Mouse (Mus musculus): ENCODE data around the gene Eif4a3. TPM values are rescaled to one million over a fixed set of nuclear protein-coding genes. Genes with fewer than 3 reads are reported as not detected.
"Not testable (repeated sequence)": the region's sequence is repeated elsewhere in the genome, so short reads cannot be mapped to it uniquely, and the experiment has no call there.

Gene Eif4a3
- polyA plus RNA-seq, 1 experiment from 2014 or later = 383 TPM

- Histone ChIP-seq H3K27ac (peak overlapping the region; percentile 29), H3K4me1 (peaks cover 38% of the 10 kb centered on the region), H3K36me3 (no peaks in the 10 kb centered on the region), H3K4me3 (replicated peaks) (peak overlapping the region; percentile 28), H3K27me3 (no peaks in the 10 kb centered on the region), H3K9me3 (replicated peaks) (no peaks in the 10 kb centered on the region), H3K4me2 (peak overlapping the region; percentile 55), H3K9ac (no peak overlapping the region)
- ATAC-seq (replicated peaks; ENCODE audit: low FRiP score) = peak; percentile 83
- 52% methylated on average over 23 of the region's 23 CpGs for WGBS
Observed at GRCm38 (mm10) chr11:119258572-119259322, 41.1 kb downstream of the Eif4a3 start.

GRCm38 (mm10) chr11:119258216-119258571 lies 41.7 kb downstream of the Eif4a3 start:
- H3K9ac ChIP-seq = no peak overlapping the region
- H3K4me3 ChIP-seq (replicated peaks) = peak overlapping the region; percentile 28
- H3K9me3 ChIP-seq (replicated peaks) = no peaks in the 10 kb centered on the region
- WGBS = 50% methylated on average over 9 of the region's 9 CpGs
- H3K27ac ChIP-seq = peak overlapping the region; percentile 29
- H3K36me3 ChIP-seq = no peaks in the 10 kb centered on the region
- peak; percentile 2; the same call in 1 of the 2 replicates for ATAC-seq (replicated peaks; ENCODE audit: low FRiP score)
- H3K4me1 ChIP-seq = peaks cover 43% of the 10 kb centered on the region
- H3K27me3 ChIP-seq = no peaks in the 10 kb centered on the region
- H3K4me2 ChIP-seq = peak overlapping the region; percentile 55

GRCm38 (mm10) chr11:119256557-119256956 lies 43.3 kb downstream of the Eif4a3 start:
- Histone ChIP-seq H3K27ac (peak overlapping the region; percentile 58), H3K4me1 (peaks cover 59% of the 10 kb centered on the region)
- WGBS = 36% methylated on average over 5 of the region's 5 CpGs
- not testable (repeated sequence) for H3K9me3 ChIP-seq (replicated peaks); H3K4me2 ChIP-seq; H3K36me3 ChIP-seq; H3K9ac ChIP-seq; H3K27me3 ChIP-seq; H3K4me3 ChIP-seq (replicated peaks); ATAC-seq (replicated peaks; ENCODE audit: low FRiP score)

GRCm38 (mm10) chr11:119252854-119253541 lies 46.9 kb downstream of the Eif4a3 start:
- H3K4me1 ChIP-seq = peaks cover 58% of the 10 kb centered on the region
- peak overlapping the region; percentile 36 for H3K9ac ChIP-seq
- WGBS = 3% methylated on average over 22 of the region's 22 CpGs
- H3K27me3 ChIP-seq = peaks cover 12% of the 10 kb centered on the region
- peak overlapping the region; percentile 55 for H3K4me2 ChIP-seq
- H3K4me3 ChIP-seq (replicated peaks) = peak overlapping the region; percentile 23; the same call in 1 of the 2 replicates
- no peaks in the 10 kb centered on the region for H3K36me3 ChIP-seq
- no peak; the same call in 1 of the 2 replicates for ATAC-seq (replicated peaks; ENCODE audit: low FRiP score)
- no peaks in the 10 kb centered on the region for H3K9me3 ChIP-seq (replicated peaks)
- H3K27ac ChIP-seq = 0 out of 2 replicates have a peak overlapping the region, but pooled peaks have one; percentile 27

- 36% methylated on average over 17 of the region's 17 CpGs for WGBS
- no peak for ATAC-seq (replicated peaks; ENCODE audit: low FRiP score)
Observed at GRCm38 (mm10) chr11:119250998-119251397, 48.9 kb downstream of the Eif4a3 start.

GRCm38 (mm10) chr11:119249011-119249410 lies 50.9 kb downstream of the Eif4a3 start:
- Histone ChIP-seq H3K36me3 (no peaks in the 10 kb centered on the region), H3K27me3 (peaks cover 12% of the 10 kb centered on the region), H3K4me3 (replicated peaks) (no peak overlapping the region), H3K27ac (0 out of 2 replicates have a peak overlapping the region, but pooled peaks have one; percentile 38), H3K9ac (no peak overlapping the region), H3K9me3 (replicated peaks) (no peaks in the 10 kb centered on the region), H3K4me2 (no peak overlapping the region), H3K4me1 (peaks cover 36% of the 10 kb centered on the region)
- ATAC-seq (replicated peaks; ENCODE audit: low FRiP score) = peak; percentile 80
- WGBS = 14% methylated on average over 6 of the region's 6 CpGs

More at GRCm38 (mm10) chr11:119250998-119251397, 48.9 kb downstream of the Eif4a3 start:
- H3K4me2 ChIP-seq = no peak overlapping the region
- H3K27me3 ChIP-seq = peaks cover 12% of the 10 kb centered on the region
- peaks cover 40% of the 10 kb centered on the region for H3K4me1 ChIP-seq
- H3K4me3 ChIP-seq (replicated peaks) = no peak overlapping the region
- no peak overlapping the region for H3K9ac ChIP-seq
- H3K9me3 ChIP-seq (replicated peaks) = no peaks in the 10 kb centered on the region
- H3K27ac ChIP-seq = no peak overlapping the region
- no peaks in the 10 kb centered on the region for H3K36me3 ChIP-seq

- ATAC-seq (replicated peaks; ENCODE audit: low FRiP score); H3K27me3 ChIP-seq; H3K36me3 ChIP-seq; H3K4me3 ChIP-seq (replicated peaks); H3K27ac ChIP-seq; H3K4me2 ChIP-seq; H3K9ac ChIP-seq; H3K4me1 ChIP-seq; H3K9me3 ChIP-seq (replicated peaks): not testable (repeated sequence)
- 91% methylated on average over 6 of the region's 6 CpGs for WGBS
Observed at GRCm38 (mm10) chr11:119245543-119245942, 54.3 kb downstream of the Eif4a3 start.

GRCm38 (mm10) chr11:119239480-119239879 lies 60.4 kb downstream of the Eif4a3 start:
- 0 out of 2 replicates have a peak overlapping the region, but pooled peaks have one; percentile 67 for H3K4me2 ChIP-seq
- 68% methylated on average over 12 of the region's 12 CpGs for WGBS
- ATAC-seq (replicated peaks; ENCODE audit: low FRiP score) = no peak
- no peaks in the 10 kb centered on the region for H3K9me3 ChIP-seq (replicated peaks)
- H3K4me1 ChIP-seq = peaks cover 30% of the 10 kb centered on the region
- peak overlapping the region; percentile 45; the same call in 1 of the 2 replicates for H3K27ac ChIP-seq
- no peaks in the 10 kb centered on the region for H3K36me3 ChIP-seq
- no peak overlapping the region for H3K4me3 ChIP-seq (replicated peaks)
- H3K27me3 ChIP-seq = no peaks in the 10 kb centered on the region
- no peak overlapping the region for H3K9ac ChIP-seq

Other genes starting within 250 kb of the Eif4a3 start
- 8.6 and 9.9 TPM in 2 replicates for gene Cbx4, start 213.9 kb downstream of the Eif4a3 start, polyA plus RNA-seq (2015; fragmentation: Nextera tagmentation; extraction: Ambion mirVana)
- 12.8 and 15.0 TPM in 2 replicates for gene Tbc1d16, start 71.6 kb downstream of the Eif4a3 start, polyA plus RNA-seq (2015; fragmentation: Nextera tagmentation; extraction: Ambion mirVana)
- gene Ccdc40, start 71.5 kb downstream of the Eif4a3 start, polyA plus RNA-seq (2015; fragmentation: Nextera tagmentation; extraction: Ambion mirVana) = 4.6 and 6.5 TPM in 2 replicates
- gene Gaa, start 32.2 kb downstream of the Eif4a3 start, polyA plus RNA-seq (2015; fragmentation: Nextera tagmentation; extraction: Ambion mirVana) = 53.9 and 64.8 TPM in 2 replicates
- gene Card14, start 7.7 kb upstream of the Eif4a3 start, polyA plus RNA-seq (2015; fragmentation: Nextera tagmentation; extraction: Ambion mirVana) = 0.23 and 0.46 TPM in 2 replicates
- gene Sgsh, start 55.4 kb upstream of the Eif4a3 start, polyA plus RNA-seq (2015; fragmentation: Nextera tagmentation; extraction: Ambion mirVana) = 6.6 and 8.9 TPM in 2 replicates
- 8.7 and 10.8 TPM in 2 replicates for gene Slc26a11, start 55.5 kb upstream of the Eif4a3 start, polyA plus RNA-seq (2015; fragmentation: Nextera tagmentation; extraction: Ambion mirVana)
- 5.3 and 5.8 TPM in 2 replicates for gene Rnf213, start 93.0 kb upstream of the Eif4a3 start, polyA plus RNA-seq (2015; fragmentation: Nextera tagmentation; extraction: Ambion mirVana)
- 16.3 and 17.0 TPM in 2 replicates for gene Endov, start 191.3 kb upstream of the Eif4a3 start, polyA plus RNA-seq (2015; fragmentation: Nextera tagmentation; extraction: Ambion mirVana)
- 0.63 and 1.1 TPM in 2 replicates for gene Nptx1, start 247.7 kb upstream of the Eif4a3 start, polyA plus RNA-seq (2015; fragmentation: Nextera tagmentation; extraction: Ambion mirVana)

Data from kidney, embryonic 15.5 days (tissue).